Mouse (Mus musculus) intestine, postnatal 0 days (tissue): ENCODE data around the gene Cdkal1. TPM values are rescaled to one million over a fixed set of nuclear protein-coding genes. Genes with fewer than 3 reads are reported as not detected.

ENCODE experiments used
- ATAC-seq: fragments of 200-750 bp; cut with Nextera tagmentation; 2 replicates; pipeline ENCODE4 v1.8.0; 2017; ENCODE audit warnings: mild to moderate bottlenecking, moderate TSS enrichment, moderate library complexity
- H3K27ac ChIP-seq: fragments of 300-500 bp; sonication (generic); 2 replicates; pipeline ENCODE4 v1.5.1; 2014; ENCODE audit warnings: mild to moderate bottlenecking, low read depth, low read length, moderate library complexity
- H3K27me3 ChIP-seq: fragments of 300-500 bp; sonication (generic); replicated peaks from 2 replicates; pipeline ENCODE4 v1.6.1; 2014; ENCODE audit warnings: low read length, mixed read lengths; ENCODE audit not compliant: control insufficient read depth, insufficient read depth
- H3K36me3 ChIP-seq: fragments of 300-500 bp; sonication (generic); 2 replicates; pipeline ENCODE4 v1.6.1; 2014; ENCODE audit warnings: mild to moderate bottlenecking, moderate library complexity; ENCODE audit not compliant: control insufficient read depth, insufficient read depth
- H3K4me1 ChIP-seq: fragments of 300-500 bp; sonication (generic); replicated peaks from 2 replicates; pipeline ENCODE4 v1.6.1; 2014; ENCODE audit warnings: antibody characterized with exemption, low read length, mixed read lengths; ENCODE audit not compliant: control insufficient read depth, insufficient read depth
- H3K4me2 ChIP-seq: fragments of 300-500 bp; sonication (generic); replicated peaks from 2 replicates; pipeline ENCODE4 v1.6.1; 2014; ENCODE audit warnings: low read depth, mild to moderate bottlenecking, moderate library complexity
- H3K4me3 ChIP-seq: fragments of 300-500 bp; sonication (generic); 2 replicates; pipeline ENCODE4 v1.5.1; 2014; ENCODE audit warnings: low read depth, low read length
- H3K9ac ChIP-seq: fragments of 300-500 bp; sonication (generic); 2 replicates; pipeline ENCODE4 v1.6.1; 2014; ENCODE audit warnings: mild to moderate bottlenecking, low read depth, low read length
- H3K9me3 ChIP-seq: fragments of 300-500 bp; sonication (generic); 2 replicates; pipeline ENCODE4 v1.6.1; 2016; ENCODE audit warnings: mixed run types; ENCODE audit not compliant: control insufficient read depth
- CTCF ChIP-seq: sonication (generic); IDR thresholded peaks from 2 replicates; pipeline ENCODE4 v1.5.1; 2016; ENCODE audit warnings: low read depth, mild to moderate bottlenecking, control low read depth, antibody characterized with exemption, moderate library complexity
- WGBS: fragments of 180-500 bp; shearing (Covaris S2); extraction: QIAGEN DNeasy Blood & Tissue Kit; methylation state at CpG from one replicate; pipeline ENCODE4 v1.1.7; 2014; 5-methylcytosine and 5-hydroxymethylcytosine counted together
- polyA plus RNA-seq: library from polyadenylated mRNA; unstranded; fragments of >200 nt; fragmentation: Nextera tagmentation; extraction: Ambion mirVana; gene quantifications from 2 replicates; pipeline ENCODE4 v1.2.1, GENCODE M21; 2015

Gene Cdkal1
- polyA plus RNA-seq, 1 experiment from 2014 or later = 13.5 TPM

DNA sequence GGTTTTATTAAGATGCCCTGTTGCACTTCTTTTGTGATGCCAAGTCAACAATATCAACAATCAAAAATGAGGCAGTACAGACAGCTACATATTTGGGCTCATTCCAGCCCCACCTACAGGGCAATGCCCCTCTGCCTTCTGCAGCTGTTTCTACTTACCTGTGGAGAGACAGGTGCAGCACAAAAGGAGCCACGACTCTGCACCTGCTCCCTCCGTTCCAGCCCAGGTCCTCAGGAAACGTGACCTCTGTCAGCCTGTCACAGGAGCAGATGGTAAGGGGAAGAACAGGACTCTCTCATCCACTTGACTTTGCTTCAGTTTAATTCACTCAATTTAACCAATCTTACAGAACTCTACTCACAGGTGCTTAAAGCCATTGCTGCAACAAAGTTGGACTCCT, 258.7 kb downstream of the Cdkal1 start:
- no peaks in the 10 kb centered on the region for H3K36me3 ChIP-seq
- no peak for ATAC-seq
- no peak overlapping the region for H3K4me2 ChIP-seq
- H3K27me3 ChIP-seq = no peaks in the 10 kb centered on the region
- H3K4me1 ChIP-seq = no peaks in the 10 kb centered on the region
- 50% methylated on average over 3 of the region's 3 CpGs for WGBS
- no peak overlapping the region for H3K4me3 ChIP-seq
- H3K9ac ChIP-seq = no peak overlapping the region
- no peak overlapping the region for H3K27ac ChIP-seq
- TF ChIP-seq CTCF = no peak
- peaks cover 3% of the 10 kb centered on the region; the same call in 1 of the 2 replicates for H3K9me3 ChIP-seq

DNA sequence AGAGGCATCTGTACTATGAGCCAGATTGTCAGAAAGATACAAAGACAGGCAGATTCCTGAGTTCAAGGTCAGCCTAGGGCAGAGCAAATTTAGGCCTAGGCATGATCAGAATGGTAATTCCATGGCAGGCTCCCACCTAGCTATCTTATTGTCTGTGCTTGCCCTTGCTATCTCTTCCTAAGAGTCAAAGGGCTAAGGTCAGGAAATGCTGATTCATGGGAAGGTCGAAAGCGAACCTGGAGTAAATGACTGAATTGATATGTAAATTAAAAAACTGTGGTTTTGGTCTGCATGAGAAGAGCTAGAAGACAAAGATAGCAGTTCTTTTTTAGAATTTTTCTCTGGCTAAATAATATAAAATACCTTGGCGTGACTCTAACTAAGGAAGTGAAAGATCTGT, 262.4 kb downstream of the Cdkal1 start:
- no peak overlapping the region for H3K4me2 ChIP-seq
- TF ChIP-seq CTCF = no peak
- ATAC-seq = no peak

DNA sequence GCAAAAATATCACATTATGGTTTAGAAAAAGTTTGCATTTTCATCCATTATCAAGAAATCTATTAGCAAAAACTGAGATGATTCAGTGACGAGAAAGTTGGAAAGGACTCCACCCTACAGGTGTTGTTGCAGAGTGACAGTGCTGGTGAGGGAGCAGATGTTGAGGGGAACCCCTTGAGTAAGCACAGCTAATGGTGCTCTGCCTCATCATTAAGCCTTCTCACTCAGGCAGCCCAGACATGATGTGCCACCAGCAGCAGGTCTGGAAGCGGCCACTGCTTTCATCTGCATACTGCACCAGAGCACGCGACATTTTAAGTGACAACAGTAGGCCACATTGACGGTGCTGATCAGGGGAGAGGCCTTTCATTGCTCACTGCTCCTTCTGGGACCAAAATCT, 264.8 kb downstream of the Cdkal1 start:
- TF ChIP-seq CTCF = no peak
- no peak overlapping the region for H3K27ac ChIP-seq
- no peak overlapping the region for H3K9ac ChIP-seq
- peaks cover 3% of the 10 kb centered on the region; the same call in 1 of the 2 replicates for H3K9me3 ChIP-seq
- WGBS = 88% methylated on average over 5 of the region's 5 CpGs
- ATAC-seq = no peak
- H3K4me2 ChIP-seq = no peak overlapping the region
- no peaks in the 10 kb centered on the region for H3K36me3 ChIP-seq
- H3K27me3 ChIP-seq = no peaks in the 10 kb centered on the region
- H3K4me3 ChIP-seq = no peak overlapping the region
- no peaks in the 10 kb centered on the region for H3K4me1 ChIP-seq

More for the DNA sequence above, 262.4 kb downstream of the Cdkal1 start:
- Histone ChIP-seq H3K9me3 (peaks cover 3% of the 10 kb centered on the region; the same call in 1 of the 2 replicates), H3K9ac (no peak overlapping the region), H3K36me3 (no peaks in the 10 kb centered on the region), H3K27me3 (no peaks in the 10 kb centered on the region), H3K4me1 (no peaks in the 10 kb centered on the region), H3K4me3 (no peak overlapping the region), H3K27ac (no peak overlapping the region)
- WGBS = 95% methylated on average over 3 of the region's 3 CpGs

DNA sequence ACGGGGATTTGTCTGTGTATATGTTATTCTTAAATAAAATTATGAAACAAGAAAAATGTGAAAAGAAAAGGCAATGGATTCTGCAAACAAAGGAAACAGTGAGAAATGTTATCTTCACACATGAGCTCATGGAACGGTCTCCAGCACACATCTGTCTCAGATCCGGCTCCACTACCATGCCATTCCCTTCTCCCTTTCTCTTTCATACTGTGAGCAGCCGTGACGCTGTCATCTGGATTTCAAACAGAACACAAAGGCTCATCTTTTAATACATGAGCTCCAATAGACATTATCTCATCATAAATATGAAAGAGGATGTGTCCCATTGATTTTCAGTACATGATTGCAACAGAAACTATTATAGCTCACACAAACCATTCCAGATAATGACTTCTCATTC, 265.3 kb downstream of the Cdkal1 start:
- Histone ChIP-seq H3K27me3 (no peaks in the 10 kb centered on the region), H3K9me3 (peaks cover 3% of the 10 kb centered on the region; the same call in 1 of the 2 replicates), H3K4me2 (no peak overlapping the region), H3K4me1 (no peaks in the 10 kb centered on the region), H3K4me3 (no peak overlapping the region), H3K27ac (no peak overlapping the region), H3K9ac (no peak overlapping the region), H3K36me3 (no peaks in the 10 kb centered on the region)
- ATAC-seq = no peak
- TF ChIP-seq CTCF = no peak
- WGBS = 88% methylated on average over 5 of the region's 5 CpGs

DNA sequence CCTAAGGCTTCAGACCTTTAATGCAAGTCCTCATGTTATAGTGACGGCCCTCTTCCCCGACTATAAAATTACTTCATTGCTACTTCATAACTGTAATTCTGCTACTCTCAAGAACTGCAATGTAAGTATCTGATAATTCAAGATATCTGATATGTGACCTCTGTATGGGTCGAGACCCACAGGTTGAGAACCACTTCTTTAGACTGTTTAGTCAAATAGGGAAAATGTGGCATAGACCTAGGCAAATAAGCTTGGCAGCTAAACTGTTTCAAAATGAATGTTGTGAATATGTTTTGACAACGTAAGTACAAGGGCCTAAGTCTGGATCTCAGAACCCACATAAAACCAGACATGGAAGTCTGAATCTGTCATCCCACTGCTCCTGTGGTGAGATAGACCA, 266.8 kb downstream of the Cdkal1 start:
- WGBS = 90% methylated on average over 4 of the region's 4 CpGs
- H3K36me3 ChIP-seq = no peaks in the 10 kb centered on the region
- no peak overlapping the region for H3K9ac ChIP-seq
- H3K27ac ChIP-seq = no peak overlapping the region
- no peaks in the 10 kb centered on the region for H3K4me1 ChIP-seq
- H3K27me3 ChIP-seq = no peaks in the 10 kb centered on the region
- TF ChIP-seq CTCF = no peak
- no peak overlapping the region for H3K4me3 ChIP-seq
- peaks cover 3% of the 10 kb centered on the region; the same call in 1 of the 2 replicates for H3K9me3 ChIP-seq
- ATAC-seq = no peak
- H3K4me2 ChIP-seq = no peak overlapping the region

DNA sequence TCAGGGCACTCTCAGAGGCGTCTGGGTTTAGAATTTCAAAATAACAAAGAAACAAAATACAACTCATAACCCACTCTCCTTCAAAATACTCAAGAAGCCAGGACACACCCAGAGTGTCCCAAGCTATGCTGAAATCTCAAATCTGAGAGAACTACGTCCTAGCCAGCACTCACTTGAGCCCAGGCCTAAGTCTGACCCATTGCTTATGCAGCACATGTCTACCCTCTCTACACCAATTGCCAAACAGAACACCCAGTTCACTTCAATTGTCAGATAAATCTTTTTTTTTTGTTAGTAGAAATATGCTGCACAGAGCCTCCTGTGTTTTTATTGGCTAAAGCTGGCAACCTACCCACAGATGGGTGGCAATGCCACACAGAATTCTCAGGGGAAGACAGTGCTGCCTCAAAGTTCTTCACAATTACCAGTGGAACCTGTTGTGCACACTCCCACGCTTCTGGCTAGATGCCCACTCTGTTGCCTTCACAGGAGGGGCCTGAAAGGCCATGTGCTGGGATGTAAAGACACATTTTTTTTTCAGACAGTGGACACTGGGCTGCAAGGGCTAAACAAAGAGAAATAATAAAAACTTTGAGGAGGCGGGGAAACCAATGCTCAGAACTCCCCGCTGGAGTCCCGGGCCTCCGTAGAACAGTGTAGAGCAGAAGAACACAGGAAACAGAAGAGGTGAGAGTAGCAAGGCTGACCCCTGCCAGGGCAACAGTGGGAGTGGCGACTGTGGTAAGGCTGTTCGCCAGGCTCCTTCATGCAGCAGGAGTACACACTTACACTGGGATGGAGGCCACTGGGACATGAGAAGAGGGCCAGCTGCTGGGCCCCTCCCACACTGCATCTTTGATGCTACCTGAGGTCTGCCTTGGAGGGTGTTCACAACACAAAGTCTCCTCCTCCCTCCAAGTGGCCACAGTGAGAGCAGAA, 273.4 kb downstream of the Cdkal1 start:
- H3K4me1 ChIP-seq = no peaks in the 10 kb centered on the region
- H3K36me3 ChIP-seq = no peaks in the 10 kb centered on the region
- no peak overlapping the region for H3K9ac ChIP-seq
- 83% methylated on average over 9 of the region's 9 CpGs for WGBS
- no peaks in the 10 kb centered on the region for H3K9me3 ChIP-seq
- H3K27me3 ChIP-seq = no peaks in the 10 kb centered on the region
- no peak overlapping the region for H3K27ac ChIP-seq
- no peak overlapping the region for H3K4me2 ChIP-seq
- no peak for TF ChIP-seq CTCF
- no peak overlapping the region for H3K4me3 ChIP-seq
- ATAC-seq = no peak
